Mouse (Mus musculus) neural tube, embryonic 15.5 days (tissue): ENCODE measurements around the gene Gm39115. TPM values are rescaled to one million over a fixed set of nuclear protein-coding genes. Genes with fewer than 3 reads are reported as not detected.
"Not testable (repeated sequence)": the region's sequence is repeated elsewhere in the genome, so short reads cannot be mapped to it uniquely, and the experiment has no call there.

Source experiments
- ATAC-seq: fragments of 200-750 bp; cut with Nextera tagmentation; 2 replicates; pipeline ENCODE4 v1.8.0; 2017; ENCODE audit warnings: mild to moderate bottlenecking, moderate TSS enrichment, moderate library complexity; ENCODE audit not compliant: low FRiP score
- H3K27ac ChIP-seq: fragments of 300-500 bp; sonication (generic); replicated peaks from 2 replicates; pipeline ENCODE4 v1.5.1; 2015; ENCODE audit warnings: mild to moderate bottlenecking, inconsistent platforms
- H3K27me3 ChIP-seq: fragments of 300-500 bp; sonication (generic); replicated peaks from 2 replicates; pipeline ENCODE4 v1.6.1; 2015; ENCODE audit warnings: inconsistent platforms
- H3K36me3 ChIP-seq: fragments of 300-500 bp; sonication (generic); 2 replicates; pipeline ENCODE4 v1.6.1; 2015; ENCODE audit warnings: inconsistent platforms
- H3K4me1 ChIP-seq: fragments of 300-500 bp; sonication (generic); 2 replicates; pipeline ENCODE4 v1.6.1; 2015; ENCODE audit warnings: inconsistent platforms
- H3K4me2 ChIP-seq: fragments of 300-500 bp; sonication (generic); 2 replicates; pipeline ENCODE4 v1.6.1; 2015; ENCODE audit warnings: inconsistent platforms, mild to moderate bottlenecking, moderate library complexity
- H3K4me3 ChIP-seq: fragments of 300-500 bp; sonication (generic); replicated peaks from 2 replicates; pipeline ENCODE4 v1.5.1; 2015; ENCODE audit warnings: mild to moderate bottlenecking, inconsistent platforms
- H3K9ac ChIP-seq: fragments of 300-500 bp; sonication (generic); replicated peaks from 2 replicates; pipeline ENCODE4 v1.6.1; 2015; ENCODE audit warnings: mild to moderate bottlenecking, inconsistent platforms
- H3K9me3 ChIP-seq: fragments of 300-500 bp; sonication (generic); replicated peaks from 2 replicates; pipeline ENCODE4 v1.6.1; 2016; ENCODE audit warnings: inconsistent platforms
- WGBS: fragments of 180-500 bp; shearing (Covaris S2); methylation state at CpG from one replicate; pipeline ENCODE4 v1.1.7; 2015; ENCODE audit warnings: mixed read lengths; 5-methylcytosine and 5-hydroxymethylcytosine counted together
- polyA plus RNA-seq: library from polyadenylated mRNA; unstranded; fragments of >200 nt; fragmentation: Nextera tagmentation; extraction: Ambion mirVana; gene quantifications from 2 replicates; pipeline ENCODE4 v1.2.1, GENCODE M21; 2015

Gene Gm39115
- polyA plus RNA-seq: not detected in 2 replicates

GRCm38 (mm10) chr7:142135934-142136333 lies at the start of gene Gm39115:
Gm39115 (minus strand) TSS chr7:142136034.
- H3K27me3 ChIP-seq, ATAC-seq, H3K4me1 ChIP-seq, H3K9ac ChIP-seq, H3K27ac ChIP-seq, H3K4me2 ChIP-seq, H3K36me3 ChIP-seq, H3K4me3 ChIP-seq, H3K9me3 ChIP-seq: not testable (repeated sequence)
- WGBS: 65% methylated on average over 2 of the region's 2 CpGs

GRCm38 (mm10) chr7:142181021-142181420 lies 45.2 kb upstream of the Gm39115 start:
- no peaks in the 10 kb centered on the region for H3K36me3 ChIP-seq
- no peak for ATAC-seq
- WGBS: 67% methylated on average over 1 of the region's 1 CpGs
- no peaks in the 10 kb centered on the region for H3K4me1 ChIP-seq
- H3K4me2 ChIP-seq: no peak overlapping the region
- no peaks in the 10 kb centered on the region for H3K27me3 ChIP-seq
- H3K9me3 ChIP-seq: no peaks in the 10 kb centered on the region
- no peak overlapping the region for H3K9ac ChIP-seq
- no peak overlapping the region for H3K27ac ChIP-seq
- no peak overlapping the region for H3K4me3 ChIP-seq

- 84% methylated on average over 1 of the region's 1 CpGs for WGBS
- Histone ChIP-seq H3K4me1 (no peaks in the 10 kb centered on the region), H3K4me3 (no peak overlapping the region), H3K36me3 (no peaks in the 10 kb centered on the region), H3K4me2 (no peak overlapping the region), H3K9me3 (no peaks in the 10 kb centered on the region), H3K27me3 (no peaks in the 10 kb centered on the region), H3K27ac (no peak overlapping the region), H3K9ac (no peak overlapping the region)
- ATAC-seq: no peak
Observed at GRCm38 (mm10) chr7:142178685-142179084, 42.9 kb upstream of the Gm39115 start.

- not testable (repeated sequence) for H3K9me3 ChIP-seq, H3K4me3 ChIP-seq, H3K27ac ChIP-seq, H3K9ac ChIP-seq, H3K36me3 ChIP-seq, H3K4me2 ChIP-seq, H3K4me1 ChIP-seq, H3K27me3 ChIP-seq, ATAC-seq
Observed at GRCm38 (mm10) chr7:142175905-142176304, 40.1 kb upstream of the Gm39115 start, which contains the start of gene Krtap5-2. Krtap5-2 (minus strand) TSS chr7:142176005.

- H3K4me1 ChIP-seq: no peaks in the 10 kb centered on the region
- WGBS: 51% methylated on average over 3 of the region's 3 CpGs
- no peaks in the 10 kb centered on the region for H3K27me3 ChIP-seq
- no peak for ATAC-seq
- no peak overlapping the region for H3K4me2 ChIP-seq
- no peak overlapping the region for H3K4me3 ChIP-seq
- H3K9me3 ChIP-seq: no peaks in the 10 kb centered on the region
- no peak overlapping the region for H3K27ac ChIP-seq
- H3K9ac ChIP-seq: no peak overlapping the region
- H3K36me3 ChIP-seq: no peaks in the 10 kb centered on the region
Observed at GRCm38 (mm10) chr7:142169836-142170235, 34.0 kb upstream of the Gm39115 start.

GRCm38 (mm10) chr7:142165639-142166038 lies 29.8 kb upstream of the Gm39115 start, which contains the start of gene Gm4553:
Gm4553 (minus strand) TSS chr7:142165739.
- ATAC-seq, H3K4me2 ChIP-seq, H3K27me3 ChIP-seq, H3K27ac ChIP-seq, H3K9ac ChIP-seq, H3K4me3 ChIP-seq, H3K9me3 ChIP-seq, H3K4me1 ChIP-seq, H3K36me3 ChIP-seq: not testable (repeated sequence)

- Histone ChIP-seq H3K27ac (no peak overlapping the region), H3K4me2 (no peak overlapping the region), H3K27me3 (no peaks in the 10 kb centered on the region), H3K36me3 (no peaks in the 10 kb centered on the region), H3K9me3 (no peaks in the 10 kb centered on the region), H3K4me1 (no peaks in the 10 kb centered on the region), H3K9ac (no peak overlapping the region), H3K4me3 (no peak overlapping the region)
- ATAC-seq: no peak
- WGBS: 93% methylated on average over 3 of the region's 3 CpGs
Observed at GRCm38 (mm10) chr7:142159366-142159765, 23.5 kb upstream of the Gm39115 start.

- H3K36me3 ChIP-seq, H3K27me3 ChIP-seq, H3K9ac ChIP-seq, H3K4me3 ChIP-seq, H3K4me1 ChIP-seq, H3K27ac ChIP-seq, ATAC-seq, H3K4me2 ChIP-seq, H3K9me3 ChIP-seq: not testable (repeated sequence)
- WGBS: 65% methylated on average over 2 of the region's 2 CpGs
Observed at GRCm38 (mm10) chr7:142157013-142157412, 21.2 kb upstream of the Gm39115 start, which contains the start of gene Gm29735. Gm29735 (minus strand) TSS chr7:142157113.

- Histone ChIP-seq H3K27me3 (no peaks in the 10 kb centered on the region), H3K4me3 (no peak overlapping the region), H3K9ac (no peak overlapping the region), H3K4me2 (no peak overlapping the region), H3K4me1 (no peaks in the 10 kb centered on the region), H3K9me3 (no peaks in the 10 kb centered on the region), H3K36me3 (no peaks in the 10 kb centered on the region), H3K27ac (no peak overlapping the region)
- no peak for ATAC-seq
- 68% methylated on average over 1 of the region's 1 CpGs for WGBS
Observed at GRCm38 (mm10) chr7:142155308-142155707, 19.5 kb upstream of the Gm39115 start.

GRCm38 (mm10) chr7:142152191-142152590 lies 16.4 kb upstream of the Gm39115 start:
- Histone ChIP-seq H3K4me3 (no peak overlapping the region), H3K27me3 (no peaks in the 10 kb centered on the region), H3K9me3 (no peaks in the 10 kb centered on the region), H3K36me3 (no peaks in the 10 kb centered on the region), H3K9ac (no peak overlapping the region), H3K27ac (no peak overlapping the region), H3K4me2 (no peak overlapping the region), H3K4me1 (no peaks in the 10 kb centered on the region)
- 88% methylated on average over 4 of the region's 4 CpGs for WGBS
- ATAC-seq: no peak

GRCm38 (mm10) chr7:142148633-142149032 lies 12.8 kb upstream of the Gm39115 start:
- H3K27ac ChIP-seq: no peak overlapping the region
- no peak for ATAC-seq
- H3K4me1 ChIP-seq: no peaks in the 10 kb centered on the region
- no peaks in the 10 kb centered on the region for H3K36me3 ChIP-seq
- H3K9ac ChIP-seq: no peak overlapping the region
- no peak overlapping the region for H3K4me3 ChIP-seq
- H3K9me3 ChIP-seq: no peaks in the 10 kb centered on the region
- 0 out of 2 replicates have a peak, but pooled peaks cover 3% of the 10 kb centered on the region for H3K27me3 ChIP-seq
- no peak overlapping the region for H3K4me2 ChIP-seq

GRCm38 (mm10) chr7:142146033-142146432 lies 10.2 kb upstream of the Gm39115 start:
- H3K27ac ChIP-seq: no peak overlapping the region
- no peak overlapping the region for H3K4me2 ChIP-seq
- H3K27me3 ChIP-seq: 0 out of 2 replicates have a peak, but pooled peaks cover 3% of the 10 kb centered on the region
- H3K9me3 ChIP-seq: no peaks in the 10 kb centered on the region
- no peak overlapping the region for H3K4me3 ChIP-seq
- H3K9ac ChIP-seq: no peak overlapping the region
- H3K4me1 ChIP-seq: no peaks in the 10 kb centered on the region
- ATAC-seq: no peak
- 14% methylated on average over 1 of the region's 1 CpGs for WGBS
- no peaks in the 10 kb centered on the region for H3K36me3 ChIP-seq
